Mouse (Mus musculus): ENCODE measurements around the gene Id2. TPM values are rescaled to one million over a fixed set of nuclear protein-coding genes. Genes with fewer than 3 reads are reported as not detected.

Gene Id2
- polyA plus RNA-seq, 1 experiment: 114 TPM

DNA sequence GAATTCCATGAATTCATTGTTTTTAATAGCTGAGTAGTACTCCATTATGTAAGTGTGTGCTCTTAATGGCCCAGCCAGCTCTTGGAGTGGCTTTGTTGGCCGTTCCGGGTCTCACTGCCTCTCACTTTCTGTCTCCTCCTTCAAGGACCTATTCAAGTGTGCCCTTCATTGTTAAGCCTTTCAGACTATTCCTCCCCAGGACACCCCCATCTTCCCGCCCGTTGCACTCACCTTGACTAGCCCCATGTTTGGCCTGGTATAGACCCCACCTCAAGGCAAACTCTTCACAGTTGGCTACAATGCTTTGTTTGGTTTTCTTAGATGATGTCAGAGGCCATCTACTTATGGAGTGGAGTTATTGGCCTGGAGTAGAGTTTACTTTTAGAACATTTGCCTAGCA, 23.8 kb upstream of the Id2 start:
- TF ChIP-seq POLR2A (IDR thresholded peaks at IDR 0.05; ENCODE audit: control insufficient read depth, extremely low read depth, insufficient read depth, low read length, poor library complexity) (no peak), CTCF (IDR thresholded peaks at IDR 0.05; ENCODE audit: borderline replicate concordance, control insufficient read depth, extremely low read depth, insufficient read depth, low read length, poor library complexity) (no peak)
- Histone ChIP-seq H3K27ac (ENCODE audit: control insufficient read depth, insufficient read depth, low read length) (no peak overlapping the region), H3K4me1 (replicated peaks; ENCODE audit: control insufficient read depth, insufficient read depth, low read length) (peaks cover 4% of the 10 kb centered on the region; the same call in 1 of the 2 replicates), H3K36me3 (ENCODE audit: control insufficient read depth, insufficient read depth, low read length) (no peaks in the 10 kb centered on the region), H3K27me3 (ENCODE audit: control insufficient read depth, insufficient read depth, low read length) (no peaks in the 10 kb centered on the region), H3K4me3 (ENCODE audit: control insufficient read depth, insufficient read depth, low read length) (no peak overlapping the region)
- 97% methylated on average over 4 of the region's 4 CpGs for WGBS
- DNase-seq: no peak

GRCm38 (mm10) chr12:25119278-25119677, 22.3 kb upstream of the Id2 start:
- Histone ChIP-seq H3K36me3 (ENCODE audit: control insufficient read depth, insufficient read depth, low read length) (no peaks in the 10 kb centered on the region), H3K27ac (ENCODE audit: control insufficient read depth, insufficient read depth, low read length) (no peak overlapping the region), H3K27me3 (ENCODE audit: control insufficient read depth, insufficient read depth, low read length) (no peaks in the 10 kb centered on the region), H3K4me1 (replicated peaks; ENCODE audit: control insufficient read depth, insufficient read depth, low read length) (peaks cover 4% of the 10 kb centered on the region; the same call in 1 of the 2 replicates), H3K4me3 (ENCODE audit: control insufficient read depth, insufficient read depth, low read length) (no peak overlapping the region)
- WGBS: 51% methylated on average over 15 of the region's 15 CpGs
- no peak for DNase-seq
- TF ChIP-seq POLR2A (IDR thresholded peaks at IDR 0.05; ENCODE audit: control insufficient read depth, extremely low read depth, insufficient read depth, low read length, poor library complexity) (no peak), CTCF (IDR thresholded peaks at IDR 0.05; ENCODE audit: borderline replicate concordance, control insufficient read depth, extremely low read depth, insufficient read depth, low read length, poor library complexity) (no peak)

DNA sequence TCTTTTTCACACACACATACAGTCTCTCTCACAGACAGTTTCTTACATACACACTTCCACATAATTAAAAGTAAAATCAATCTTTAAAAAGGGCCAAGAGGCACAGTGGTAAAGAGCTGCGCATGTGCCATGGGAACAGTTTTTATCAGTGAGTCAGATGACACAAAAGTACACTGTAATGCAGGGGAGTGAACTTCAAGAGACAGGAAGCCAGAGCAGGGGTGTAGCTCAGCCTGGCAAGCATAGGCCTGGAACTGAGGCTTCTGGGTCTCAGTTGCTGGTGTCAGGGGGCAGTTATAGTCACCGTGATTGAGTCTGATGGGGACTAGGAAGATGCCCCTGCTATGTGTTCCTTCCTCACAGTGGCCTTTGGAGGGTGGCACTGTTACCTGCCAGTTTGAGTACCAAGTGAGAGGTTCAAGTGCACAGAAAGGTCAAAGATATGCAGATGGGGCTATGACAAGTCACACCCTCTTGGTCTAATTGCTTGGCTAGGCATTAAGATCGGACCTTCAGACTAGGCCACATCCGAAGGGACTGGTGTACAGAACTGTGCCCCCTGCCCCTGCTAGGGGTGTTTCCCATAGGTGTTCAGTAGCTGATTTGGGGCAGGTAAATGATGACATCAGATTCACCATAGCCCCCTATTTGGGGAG, 21.0 kb upstream of the Id2 start:
- no peaks in the 10 kb centered on the region for H3K36me3 ChIP-seq (ENCODE audit: control insufficient read depth, insufficient read depth, low read length)
- DNase-seq: no peak
- H3K4me1 ChIP-seq (replicated peaks; ENCODE audit: control insufficient read depth, insufficient read depth, low read length): peaks cover 4% of the 10 kb centered on the region; the same call in 1 of the 2 replicates
- no peaks in the 10 kb centered on the region for H3K27me3 ChIP-seq (ENCODE audit: control insufficient read depth, insufficient read depth, low read length)
- no peak overlapping the region for H3K4me3 ChIP-seq (ENCODE audit: control insufficient read depth, insufficient read depth, low read length)
- no peak overlapping the region for H3K27ac ChIP-seq (ENCODE audit: control insufficient read depth, insufficient read depth, low read length)
- WGBS: 60% methylated on average over 4 of the region's 4 CpGs
- TF ChIP-seq POLR2A (IDR thresholded peaks at IDR 0.05; ENCODE audit: control insufficient read depth, extremely low read depth, insufficient read depth, low read length, poor library complexity) (no peak), CTCF (IDR thresholded peaks at IDR 0.05; ENCODE audit: borderline replicate concordance, control insufficient read depth, extremely low read depth, insufficient read depth, low read length, poor library complexity) (no peak)

GRCm38 (mm10) chr12:25116126-25116525, 19.2 kb upstream of the Id2 start:
- Histone ChIP-seq H3K36me3 (ENCODE audit: control insufficient read depth, insufficient read depth, low read length) (no peaks in the 10 kb centered on the region), H3K4me1 (replicated peaks; ENCODE audit: control insufficient read depth, insufficient read depth, low read length) (peaks cover 4% of the 10 kb centered on the region; the same call in 1 of the 2 replicates), H3K4me3 (ENCODE audit: control insufficient read depth, insufficient read depth, low read length) (no peak overlapping the region), H3K27ac (ENCODE audit: control insufficient read depth, insufficient read depth, low read length) (no peak overlapping the region), H3K27me3 (ENCODE audit: control insufficient read depth, insufficient read depth, low read length) (no peaks in the 10 kb centered on the region)
- TF ChIP-seq CTCF (IDR thresholded peaks at IDR 0.05; ENCODE audit: borderline replicate concordance, control insufficient read depth, extremely low read depth, insufficient read depth, low read length, poor library complexity) (no peak), POLR2A (IDR thresholded peaks at IDR 0.05; ENCODE audit: control insufficient read depth, extremely low read depth, insufficient read depth, low read length, poor library complexity) (no peak)
- DNase-seq: no peak
- WGBS: 99% methylated on average over 2 of the region's 2 CpGs

- no peaks in the 10 kb centered on the region for H3K36me3 ChIP-seq (ENCODE audit: control insufficient read depth, insufficient read depth, low read length)
- no peak for DNase-seq
- H3K4me3 ChIP-seq (ENCODE audit: control insufficient read depth, insufficient read depth, low read length): no peak overlapping the region
- H3K4me1 ChIP-seq (replicated peaks; ENCODE audit: control insufficient read depth, insufficient read depth, low read length): peaks cover 4% of the 10 kb centered on the region; the same call in 1 of the 2 replicates
- no peak overlapping the region for H3K27ac ChIP-seq (ENCODE audit: control insufficient read depth, insufficient read depth, low read length)
- no peaks in the 10 kb centered on the region for H3K27me3 ChIP-seq (ENCODE audit: control insufficient read depth, insufficient read depth, low read length)
- TF ChIP-seq POLR2A (IDR thresholded peaks at IDR 0.05; ENCODE audit: control insufficient read depth, extremely low read depth, insufficient read depth, low read length, poor library complexity) (no peak), CTCF (IDR thresholded peaks at IDR 0.05; ENCODE audit: borderline replicate concordance, control insufficient read depth, extremely low read depth, insufficient read depth, low read length, poor library complexity) (no peak)
- whole genome bisulfite sequencing: 88% methylated on average over 1 of the region's 1 CpGs
Observed at GRCm38 (mm10) chr12:25114426-25114825, 17.5 kb upstream of the Id2 start.

DNA sequence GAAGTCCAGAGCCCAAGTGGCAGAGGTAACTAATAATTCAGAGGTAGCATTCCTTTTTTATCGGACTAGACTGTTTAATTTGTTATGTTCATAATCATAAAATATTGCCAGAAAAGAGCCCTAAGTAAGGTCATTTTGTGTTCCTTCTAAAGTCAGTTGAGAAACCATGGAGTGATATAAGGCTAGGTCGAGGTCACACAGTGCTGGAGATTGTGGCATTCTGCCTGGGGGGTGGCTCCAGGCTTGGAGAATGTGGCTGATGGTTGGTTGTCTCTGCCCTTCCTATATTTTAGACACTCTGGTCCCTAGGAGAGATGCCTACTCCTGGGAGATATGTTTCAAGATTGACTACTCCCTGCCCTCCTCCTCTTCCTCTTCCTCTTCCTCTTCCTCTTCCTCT, 16.4 kb upstream of the Id2 start:
- Histone ChIP-seq H3K36me3 (ENCODE audit: control insufficient read depth, insufficient read depth, low read length) (no peaks in the 10 kb centered on the region), H3K27ac (ENCODE audit: control insufficient read depth, insufficient read depth, low read length) (no peak overlapping the region), H3K4me1 (replicated peaks; ENCODE audit: control insufficient read depth, insufficient read depth, low read length) (peaks cover 4% of the 10 kb centered on the region; the same call in 1 of the 2 replicates), H3K4me3 (ENCODE audit: control insufficient read depth, insufficient read depth, low read length) (no peak overlapping the region), H3K27me3 (ENCODE audit: control insufficient read depth, insufficient read depth, low read length) (no peaks in the 10 kb centered on the region)
- no peak for DNase-seq
- no peak for TF ChIP-seq POLR2A (IDR thresholded peaks at IDR 0.05; ENCODE audit: control insufficient read depth, extremely low read depth, insufficient read depth, low read length, poor library complexity)
- no peak for TF ChIP-seq CTCF (IDR thresholded peaks at IDR 0.05; ENCODE audit: borderline replicate concordance, control insufficient read depth, extremely low read depth, insufficient read depth, low read length, poor library complexity)
- 97% methylated on average over 2 of the region's 2 CpGs for WGBS

Measured in thymus, adult 2 months (tissue).